Mouse (Mus musculus): ENCODE measurements around the gene Phlpp1.

- TF ChIP-seq CHD1 (IDR thresholded peaks at IDR 0.05; ENCODE audit: low read depth, low read length): no peak
- no peak for TF ChIP-seq CHD2 (IDR thresholded peaks at IDR 0.05; ENCODE audit: low read length)
- no peak for TF ChIP-seq MYB (IDR thresholded peaks at IDR 0.05; ENCODE audit: low read depth, low read length)
- no peak for TF ChIP-seq SIN3A (IDR thresholded peaks at IDR 0.05; ENCODE audit: low read length)
- TF ChIP-seq MAZ (IDR thresholded peaks at IDR 0.05; ENCODE audit: low read depth, low read length): no peak
- TF ChIP-seq USF2 (IDR thresholded peaks at IDR 0.05; ENCODE audit: borderline replicate concordance in 1 of 2, insufficient read depth in 1 of 2, low read depth in 1 of 2, low read length in 2 of 2): no peak
- TF ChIP-seq ELF1 (IDR thresholded peaks at IDR 0.05; ENCODE audit: low read depth, low read length): no peak
Measured at GRCm38 (mm10) chr1:106314476-106314875, 142.9 kb downstream of the Phlpp1 start.

Measured in MEL (cell line).